In genomic region chr17:27077133-27077532, GRCm38 (mm10) we compare ENCODE assay signal across 16 mouse cellular contexts. TPM values are rescaled to one million over a fixed set of nuclear protein-coding genes. Genes with fewer than 3 reads are reported as not detected.
DNase-seq lines count a peak whose midpoint lies in the region; ATAC-seq and TF ChIP-seq lines count a peak whose summit lies in the region.
"Had no signal": no experiment of that assay in that cellular context is flagged by ENCODE, and none has a peak within 500 bp of the region (broad histone marks: within the 10 kb centered on the region; RNA-seq: fewer than 3 reads in every experiment).

No protein-coding gene starts in this region.

- ATAC-seq in midbrain, postnatal 0 days (ENCODE audit: low FRiP score): no peak
- no peak for ATAC-seq in midbrain, embryonic 13.5 days
- ATAC-seq in stomach, postnatal 0 days (ENCODE audit: low FRiP score, low TSS enrichment): no peak
- ATAC-seq: forebrain, embryonic 13.5 days had no signal

- no peaks in the 10 kb centered on the region for H3K9me3 ChIP-seq in midbrain, postnatal 0 days (ENCODE audit: low read length)
- no peaks in the 10 kb centered on the region for H3K9me3 ChIP-seq in midbrain, embryonic 13.5 days
- H3K9me3 ChIP-seq in stomach, postnatal 0 days (ENCODE audit: control insufficient read depth, low read length): no peaks in the 10 kb centered on the region
- H3K9me3 ChIP-seq: embryonic facial prominence, embryonic 15.5 days; heart, embryonic 15.5 days; hindbrain, embryonic 15.5 days; limb, embryonic 13.5 days had no signal

- no peak overlapping the region for H3K9ac ChIP-seq in midbrain, postnatal 0 days (replicated peaks; ENCODE audit: low read length, poor library complexity, severe bottlenecking)
- no peak overlapping the region for H3K9ac ChIP-seq in midbrain, embryonic 13.5 days (replicated peaks)
- H3K9ac ChIP-seq in stomach, postnatal 0 days (ENCODE audit: low read length): no peak overlapping the region
- H3K9ac ChIP-seq: embryonic facial prominence, embryonic 15.5 days; forebrain, embryonic 13.5 days; heart, embryonic 15.5 days; hindbrain, embryonic 15.5 days; limb, embryonic 13.5 days; neural tube, embryonic 13.5 days had no signal

- H3K4me1 ChIP-seq in kidney, adult 2 months (ENCODE audit: control insufficient read depth, insufficient read depth, low read length): no peaks in the 10 kb centered on the region
- H3K4me1 ChIP-seq in midbrain, postnatal 0 days (ENCODE audit: insufficient read depth, low read length): no peaks in the 10 kb centered on the region
- peaks cover 4% of the 10 kb centered on the region; the same call in 1 of the 2 replicates for H3K4me1 ChIP-seq in midbrain, embryonic 13.5 days (replicated peaks)
- no peaks in the 10 kb centered on the region for H3K4me1 ChIP-seq in stomach, postnatal 0 days (replicated peaks; ENCODE audit: control insufficient read depth, insufficient read depth)
- H3K4me1 ChIP-seq: forebrain, embryonic 13.5 days; hindbrain, embryonic 15.5 days had no signal

- H3K4me3 ChIP-seq in kidney, adult 2 months (ENCODE audit: insufficient read depth, low read depth, low read length): no peak overlapping the region
- no peak overlapping the region for H3K4me3 ChIP-seq in midbrain, postnatal 0 days (ENCODE audit: low read depth, low read length)
- H3K4me3 ChIP-seq in midbrain, embryonic 13.5 days (replicated peaks): no peak overlapping the region
- no peak overlapping the region for H3K4me3 ChIP-seq in stomach, postnatal 0 days (ENCODE audit: low read depth, low read length)
- H3K4me3 ChIP-seq: embryonic facial prominence, embryonic 15.5 days; forebrain, embryonic 13.5 days; heart, embryonic 15.5 days; hindbrain, embryonic 15.5 days; limb, embryonic 13.5 days; neural tube, embryonic 13.5 days had no signal

- no peaks in the 10 kb centered on the region for H3K27me3 ChIP-seq in kidney, adult 2 months (replicated peaks; ENCODE audit: control insufficient read depth, insufficient read depth, low read length)
- no peaks in the 10 kb centered on the region for H3K27me3 ChIP-seq in midbrain, postnatal 0 days (ENCODE audit: insufficient read depth, low read length)
- H3K27me3 ChIP-seq in midbrain, embryonic 13.5 days: no peaks in the 10 kb centered on the region
- H3K27me3 ChIP-seq in stomach, postnatal 0 days (ENCODE audit: control insufficient read depth, insufficient read depth, low read length): no peaks in the 10 kb centered on the region
- H3K27me3 ChIP-seq: embryonic facial prominence, embryonic 15.5 days; forebrain, embryonic 13.5 days; heart, embryonic 15.5 days; hindbrain, embryonic 15.5 days; limb, embryonic 13.5 days; neural tube, embryonic 13.5 days had no signal

- H3K36me3 ChIP-seq in kidney, adult 2 months (ENCODE audit: control insufficient read depth, insufficient read depth, low read length): no peaks in the 10 kb centered on the region
- H3K36me3 ChIP-seq in midbrain, postnatal 0 days (ENCODE audit: insufficient read depth, low read length): no peaks in the 10 kb centered on the region
- no peaks in the 10 kb centered on the region for H3K36me3 ChIP-seq in midbrain, embryonic 13.5 days
- H3K36me3 ChIP-seq in stomach, postnatal 0 days (ENCODE audit: control insufficient read depth, insufficient read depth, low read length): no peaks in the 10 kb centered on the region
- H3K36me3 ChIP-seq: embryonic facial prominence, embryonic 15.5 days; heart, embryonic 15.5 days; hindbrain, embryonic 15.5 days; neural tube, embryonic 13.5 days had no signal

- no peak overlapping the region for H3K27ac ChIP-seq in kidney, adult 2 months (ENCODE audit: insufficient read depth, low read depth, low read length)
- H3K27ac ChIP-seq in midbrain, postnatal 0 days (ENCODE audit: low read depth, low read length): no peak overlapping the region
- no peak overlapping the region for H3K27ac ChIP-seq in midbrain, embryonic 13.5 days
- no peak overlapping the region for H3K27ac ChIP-seq in stomach, postnatal 0 days (replicated peaks)
- H3K27ac ChIP-seq: embryonic facial prominence, embryonic 15.5 days; forebrain, embryonic 13.5 days; heart, embryonic 15.5 days; hindbrain, embryonic 15.5 days; limb, embryonic 13.5 days; neural tube, embryonic 13.5 days had no signal

- H3K4me2 ChIP-seq in midbrain, postnatal 0 days (ENCODE audit: low read depth, low read length, poor library complexity, severe bottlenecking): no peak overlapping the region
- H3K4me2 ChIP-seq in midbrain, embryonic 13.5 days (replicated peaks): no peak overlapping the region
- H3K4me2 ChIP-seq in stomach, postnatal 0 days (replicated peaks; ENCODE audit: low read depth): no peak overlapping the region
- H3K4me2 ChIP-seq: embryonic facial prominence, embryonic 15.5 days; forebrain, embryonic 13.5 days; heart, embryonic 15.5 days; hindbrain, embryonic 15.5 days; limb, embryonic 13.5 days; neural tube, embryonic 13.5 days had no signal

- TF ChIP-seq CTCF in kidney, adult 2 months (conservative IDR thresholded peaks at IDR 0.05; ENCODE audit: insufficient read depth, insufficient read length, low read depth, low read length): peak; percentile 29
- TF ChIP-seq CTCF in midbrain, postnatal 0 days (IDR thresholded peaks at IDR 0.05): peak; percentile 33; the same call in 1 of the 2 replicates
- peak; percentile 61 for TF ChIP-seq CTCF in stomach, postnatal 0 days (IDR thresholded peaks at IDR 0.05; ENCODE audit: low read depth)

- DNase-seq in kidney, adult 2 months: no peak
- DNase-seq in kidney, postnatal 4 days: no peak
- DNase-seq in midbrain, postnatal 0 days (ENCODE audit: low spot score): no peak
- peak; percentile 59 for DNase-seq in R1 (ENCODE audit: low read depth, low spot score)
- no peak for DNase-seq in stomach, postnatal 0 days (ENCODE audit: low spot score)
- DNase-seq in thymus, postnatal 25 days: no peak
- DNase-seq: cerebellum, adult 9-10 months; kidney, adult 8-10 months; lung, postnatal 10 days had no signal

- TF ChIP-seq EP300 in stomach, postnatal 0 days (optimal IDR thresholded peaks at IDR 0.05): no peak

- no peak for TF ChIP-seq POLR2A in kidney, adult 2 months (IDR thresholded peaks at IDR 0.05; ENCODE audit: low read depth, low read length)

- 97% methylated on average over 7 of the region's 7 CpGs for WGBS in kidney, adult 2 months
- 92% methylated on average over 7 of the region's 7 CpGs for WGBS in midbrain, postnatal 0 days
- 96% methylated on average over 7 of the region's 7 CpGs for WGBS in midbrain, embryonic 13.5 days
- 97% methylated on average over 7 of the region's 7 CpGs for WGBS in stomach, postnatal 0 days

RNA-seq across cellular contexts. Expression of gene Itpr3, which starts 20.0 kb away (rescaled TPM):
- polyA plus RNA-seq in kidney, adult 2 months (2012; rRNA removed): 4.4 and 6.9 TPM in 2 replicates
- total RNA-seq in midbrain, postnatal 0 days (2014; rRNA removed): 4.5 and 4.7 TPM in 2 replicates
- 0.39 and 0.90 TPM in 2 replicates for polyA plus RNA-seq in midbrain, postnatal 0 days (2015; fragmentation: Nextera tagmentation; extraction: Ambion mirVana)
- polyA plus RNA-seq in midbrain, embryonic 13.5 days (2015; fragmentation: Nextera tagmentation; extraction: Ambion mirVana): 0.68 and 1.3 TPM in 2 replicates
- polyA plus RNA-seq in stomach, postnatal 0 days (2015; fragmentation: Nextera tagmentation; extraction: Ambion mirVana): 5.9 and 6.6 TPM in 2 replicates

RNA-seq across cellular contexts. Expression of gene Bak1, which starts 48.3 kb away (rescaled TPM):
- polyA plus RNA-seq in kidney, adult 2 months (2012; rRNA removed): 36.6 and 39.4 TPM in 2 replicates
- 57.3 and 82.4 TPM in 2 replicates for total RNA-seq in midbrain, postnatal 0 days (2014; rRNA removed)
- polyA plus RNA-seq in midbrain, postnatal 0 days (2015; fragmentation: Nextera tagmentation; extraction: Ambion mirVana): 3.9 and 5.3 TPM in 2 replicates
- polyA plus RNA-seq in midbrain, embryonic 13.5 days (2015; fragmentation: Nextera tagmentation; extraction: Ambion mirVana): 2.4 and 3.1 TPM in 2 replicates
- polyA plus RNA-seq in stomach, postnatal 0 days (2015; fragmentation: Nextera tagmentation; extraction: Ambion mirVana): 3.5 and 3.6 TPM in 2 replicates

RNA-seq across cellular contexts. Expression of gene Uqcc2, which starts 56.6 kb away (rescaled TPM):
- 208 and 218 TPM in 2 replicates for polyA plus RNA-seq in kidney, adult 2 months (2012; rRNA removed)
- total RNA-seq in midbrain, postnatal 0 days (2014; rRNA removed): 213 and 233 TPM in 2 replicates
- 453 and 478 TPM in 2 replicates for polyA plus RNA-seq in midbrain, postnatal 0 days (2015; fragmentation: Nextera tagmentation; extraction: Ambion mirVana)
- polyA plus RNA-seq in midbrain, embryonic 13.5 days (2015; fragmentation: Nextera tagmentation; extraction: Ambion mirVana): 356 and 378 TPM in 2 replicates
- 234 and 250 TPM in 2 replicates for polyA plus RNA-seq in stomach, postnatal 0 days (2015; fragmentation: Nextera tagmentation; extraction: Ambion mirVana)
